Mouse (Mus musculus) megakaryocyte, embryonic 14.5 days (primary cell): Measurements from ENCODE around the gene Ppp3ca.

Source experiments
- FLI1 ChIP-seq: IDR thresholded peaks from 2 replicates; pipeline ENCODE4 v1.6.1; 2012; ENCODE audit warnings: low read length, inconsistent platforms, mixed read lengths
- GATA1 ChIP-seq: IDR thresholded peaks from 3 replicates; pipeline ENCODE4 v1.6.1; 2012; ENCODE audit warnings: mixed read lengths, low read length, inconsistent platforms, borderline replicate concordance

GRCm38 (mm10) chr3:136697626-136698191 lies 27.8 kb downstream of the Ppp3ca start:
- TF ChIP-seq GATA1, result no peak
- TF ChIP-seq FLI1, result no peak
